Mouse (Mus musculus) kidney, postnatal 0 days (tissue): ENCODE measurements around the gene B3gntl1. TPM values are rescaled to one million over a fixed set of nuclear protein-coding genes. Genes with fewer than 3 reads are reported as not detected.
"Not testable (repeated sequence)": the region's sequence is repeated elsewhere in the genome, so short reads cannot be mapped to it uniquely, and the experiment has no call there.

Experiments used
- ATAC-seq: fragments of 200-750 bp; cut with Nextera tagmentation; replicated peaks from 2 replicates; pipeline ENCODE4 v1.8.0; 2017; ENCODE audit warnings: low read depth, moderate number of reproducible peaks, moderate TSS enrichment, moderate library complexity; ENCODE audit not compliant: low FRiP score
- DNase-seq: peaks from one replicate; pipeline ENCODE4 v3.0.0-alpha.2; 2016; ENCODE audit warnings: low spot score
- H3K27ac ChIP-seq: fragments of 300-500 bp; sonication (generic); 2 replicates; pipeline ENCODE4 v1.5.1; 2014; ENCODE audit warnings: mild to moderate bottlenecking
- H3K27me3 ChIP-seq: fragments of 300-500 bp; sonication (generic); 2 replicates; pipeline ENCODE4 v1.6.1; 2014; ENCODE audit warnings: low read length, mixed read lengths; ENCODE audit not compliant: insufficient read depth
- H3K36me3 ChIP-seq: fragments of 300-500 bp; sonication (generic); 2 replicates; pipeline ENCODE4 v1.6.1; 2014; ENCODE audit warnings: low read length, mixed read lengths; ENCODE audit not compliant: insufficient read depth
- H3K4me1 ChIP-seq: fragments of 300-500 bp; sonication (generic); replicated peaks from 2 replicates; pipeline ENCODE4 v1.6.1; 2014; ENCODE audit warnings: antibody characterized with exemption, low read length, mixed read lengths; ENCODE audit not compliant: insufficient read depth
- H3K4me2 ChIP-seq: fragments of 300-500 bp; sonication (generic); 2 replicates; pipeline ENCODE4 v1.6.1; 2014; ENCODE audit warnings: mild to moderate bottlenecking, low read length, moderate library complexity, mixed read lengths
- H3K4me3 ChIP-seq: fragments of 300-500 bp; sonication (generic); replicated peaks from 2 replicates; pipeline ENCODE4 v1.5.1; 2014; ENCODE audit warnings: low read depth, low read length
- H3K9ac ChIP-seq: fragments of 300-500 bp; sonication (generic); 2 replicates; pipeline ENCODE4 v1.6.1; 2014; ENCODE audit warnings: low read depth, low read length
- H3K9me3 ChIP-seq: fragments of 300-500 bp; sonication (generic); replicated peaks from 2 replicates; pipeline ENCODE4 v1.6.1; 2016; ENCODE audit warnings: low read length, inconsistent platforms, mixed read lengths
- CTCF ChIP-seq: IDR thresholded peaks from 2 replicates; pipeline ENCODE4 v1.5.1; 2016; ENCODE audit warnings: antibody characterized with exemption, low read depth, mild to moderate bottlenecking, moderate library complexity
- WGBS: fragments of 180-500 bp; shearing (Covaris S2); extraction: QIAGEN DNeasy Blood & Tissue Kit; methylation state at CpG from one replicate; pipeline ENCODE4 v1.1.7; 2014; 5-methylcytosine and 5-hydroxymethylcytosine counted together
- polyA plus RNA-seq: library from polyadenylated mRNA; unstranded; fragments of >200 nt; fragmentation: Nextera tagmentation; extraction: Ambion mirVana; gene quantifications from 2 replicates; pipeline ENCODE4 v1.2.1, GENCODE M21; 2015

Gene B3gntl1
- polyA plus RNA-seq, 1 experiment from 2014 or later: 5.3 TPM

- TF ChIP-seq CTCF: 0 out of 2 replicates have a peak, but pooled peaks have one; percentile 2
- Histone ChIP-seq H3K27me3 (no peaks in the 10 kb centered on the region), H3K9me3 (no peaks in the 10 kb centered on the region), H3K36me3 (no peaks in the 10 kb centered on the region), H3K4me3 (peak overlapping the region; percentile 60; the same call in 1 of the 2 replicates), H3K27ac (peak overlapping the region; percentile 90), H3K4me1 (0 out of 2 replicates have a peak, but pooled peaks cover 4% of the 10 kb centered on the region), H3K4me2 (peak overlapping the region; percentile 88), H3K9ac (peak overlapping the region; percentile 53)
- DNase-seq (no peak), ATAC-seq (0 out of 2 replicates have a peak, but pooled peaks have one; percentile 0)
- 64% methylated on average over 7 of the region's 7 CpGs for WGBS
These were observed 676 bp upstream of the B3gntl1 start for GRCm38 (mm10) chr11:121673629-121674028.

GRCm38 (mm10) chr11:121672312-121672989, 502 bp downstream of the B3gntl1 start:
- H3K4me3 ChIP-seq: peak overlapping the region; percentile 60
- ATAC-seq (no peak; the same call in 1 of the 2 replicates), DNase-seq (no peak)
- H3K4me1 ChIP-seq: 0 out of 2 replicates have a peak, but pooled peaks cover 4% of the 10 kb centered on the region
- no peaks in the 10 kb centered on the region for H3K9me3 ChIP-seq
- H3K4me2 ChIP-seq: peak overlapping the region; percentile 88
- peak overlapping the region; percentile 70 for H3K9ac ChIP-seq
- WGBS: 2% methylated on average over 22 of the region's 22 CpGs
- TF ChIP-seq CTCF: no peak; the same call in 1 of the 2 replicates
- no peaks in the 10 kb centered on the region for H3K27me3 ChIP-seq
- no peaks in the 10 kb centered on the region for H3K36me3 ChIP-seq
- H3K27ac ChIP-seq: peak overlapping the region; percentile 90

GRCm38 (mm10) chr11:121670926-121671325, 2.0 kb downstream of the B3gntl1 start:
- no peak for ATAC-seq
- 0 out of 2 replicates have a peak, but pooled peaks cover 4% of the 10 kb centered on the region for H3K4me1 ChIP-seq
- no peaks in the 10 kb centered on the region for H3K27me3 ChIP-seq
- H3K4me3 ChIP-seq: no peak overlapping the region
- H3K36me3 ChIP-seq: no peaks in the 10 kb centered on the region
- no peak overlapping the region for H3K27ac ChIP-seq
- no peak for TF ChIP-seq CTCF
- no peak overlapping the region for H3K4me2 ChIP-seq
- H3K9ac ChIP-seq: no peak overlapping the region
- no peak for DNase-seq
- H3K9me3 ChIP-seq: no peaks in the 10 kb centered on the region
- WGBS: 91% methylated on average over 5 of the region's 5 CpGs

GRCm38 (mm10) chr11:121668776-121669175, 4.2 kb downstream of the B3gntl1 start:
- H3K9ac ChIP-seq: no peak overlapping the region
- no peak for ATAC-seq
- DNase-seq: no peak
- H3K4me2 ChIP-seq: no peak overlapping the region
- no peaks in the 10 kb centered on the region for H3K9me3 ChIP-seq
- no peaks in the 10 kb centered on the region for H3K27me3 ChIP-seq
- no peak for TF ChIP-seq CTCF
- no peak overlapping the region for H3K27ac ChIP-seq
- H3K36me3 ChIP-seq: 0 out of 2 replicates have a peak, but pooled peaks cover 5% of the 10 kb centered on the region
- WGBS: 89% methylated on average over 5 of the region's 5 CpGs
- no peak overlapping the region for H3K4me3 ChIP-seq
- H3K4me1 ChIP-seq: 0 out of 2 replicates have a peak, but pooled peaks cover 4% of the 10 kb centered on the region

GRCm38 (mm10) chr11:121667541-121667940, 5.4 kb downstream of the B3gntl1 start:
- 92% methylated on average over 4 of the region's 4 CpGs for WGBS

GRCm38 (mm10) chr11:121661116-121661515, 11.8 kb downstream of the B3gntl1 start:
- Histone ChIP-seq H3K9me3 (no peaks in the 10 kb centered on the region), H3K4me1 (no peaks in the 10 kb centered on the region), H3K36me3 (0 out of 2 replicates have a peak, but pooled peaks cover 8% of the 10 kb centered on the region), H3K4me3 (no peak overlapping the region), H3K27ac (no peak overlapping the region), H3K9ac (no peak overlapping the region), H3K4me2 (no peak overlapping the region), H3K27me3 (no peaks in the 10 kb centered on the region)
- TF ChIP-seq CTCF: no peak
- DNase-seq (no peak), ATAC-seq (no peak)
- WGBS: 67% methylated on average over 2 of the region's 2 CpGs

More at GRCm38 (mm10) chr11:121667541-121667940, 5.4 kb downstream of the B3gntl1 start:
- no peak for TF ChIP-seq CTCF
- no peaks in the 10 kb centered on the region for H3K9me3 ChIP-seq
- H3K27ac ChIP-seq: no peak overlapping the region
- H3K4me1 ChIP-seq: no peaks in the 10 kb centered on the region
- no peaks in the 10 kb centered on the region for H3K27me3 ChIP-seq
- DNase-seq: no peak
- H3K4me2 ChIP-seq: no peak overlapping the region
- H3K9ac ChIP-seq: no peak overlapping the region
- ATAC-seq: no peak
- H3K36me3 ChIP-seq: 0 out of 2 replicates have a peak, but pooled peaks cover 5% of the 10 kb centered on the region
- no peak overlapping the region for H3K4me3 ChIP-seq

- not testable (repeated sequence) for H3K4me1 ChIP-seq, DNase-seq, H3K9ac ChIP-seq, ATAC-seq, H3K4me2 ChIP-seq, H3K4me3 ChIP-seq, H3K27me3 ChIP-seq, H3K36me3 ChIP-seq, H3K9me3 ChIP-seq, H3K27ac ChIP-seq
- WGBS: 92% methylated on average over 2 of the region's 2 CpGs
These were observed 12.3 kb downstream of the B3gntl1 start for GRCm38 (mm10) chr11:121660604-121661003.
